Mouse (Mus musculus): Measurements from ENCODE around the gene Pole3. TPM values are rescaled to one million over a fixed set of nuclear protein-coding genes. Genes with fewer than 3 reads are reported as not detected.

Gene Pole3
- polyA plus RNA-seq, 1 experiment from 2014 or later = 75.3 TPM

DNA sequence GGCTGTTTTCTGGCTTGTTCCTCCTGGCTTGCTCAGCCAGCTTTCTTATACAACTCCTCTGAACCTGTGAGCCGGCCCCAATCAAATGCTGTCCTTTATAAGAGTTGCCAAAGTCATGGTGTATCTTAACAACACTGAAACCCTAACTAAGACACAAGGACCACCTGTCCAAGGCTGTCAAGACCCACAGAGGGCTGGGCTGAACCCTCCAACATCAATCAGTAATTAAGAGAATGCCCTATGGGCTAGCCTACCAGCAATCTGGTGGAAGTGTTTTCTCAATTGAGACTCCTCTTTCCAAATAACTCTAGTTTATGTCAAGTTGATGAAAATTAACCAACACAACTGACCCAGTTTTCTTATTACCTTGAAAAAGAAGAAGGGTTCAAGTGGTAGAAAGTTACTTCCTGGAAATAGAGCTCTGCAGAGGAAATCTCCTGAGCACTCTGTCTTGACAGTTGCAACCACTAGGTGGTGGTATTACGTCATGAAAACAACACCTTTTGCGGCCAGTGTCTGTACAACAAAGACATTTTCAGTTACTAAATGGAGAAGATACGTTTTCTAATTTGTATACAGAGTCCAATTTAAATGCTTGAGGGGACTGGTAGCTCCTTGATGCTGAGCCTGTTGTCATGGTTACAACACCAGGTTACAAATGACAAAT lies 36.2 kb upstream of the Pole3 start:
- H3K27me3 ChIP-seq (replicated peaks; ENCODE audit: control insufficient read depth, insufficient read depth, low read length) = no peaks in the 10 kb centered on the region
- H3K36me3 ChIP-seq (ENCODE audit: control insufficient read depth, insufficient read depth, low read length) = no peaks in the 10 kb centered on the region
- H3K4me2 ChIP-seq (ENCODE audit: low read length) = no peak overlapping the region
- H3K4me1 ChIP-seq (replicated peaks; ENCODE audit: control insufficient read depth, insufficient read depth, low read length) = 0 out of 2 replicates have a peak, but pooled peaks cover 8% of the 10 kb centered on the region
- H3K27ac ChIP-seq (ENCODE audit: low read depth) = no peak overlapping the region
- no peaks in the 10 kb centered on the region for H3K9me3 ChIP-seq (ENCODE audit: control insufficient read depth, low read length)
- peak; percentile 56; the same call in 1 of the 2 replicates for ATAC-seq (replicated peaks; ENCODE audit: low FRiP score, low TSS enrichment, low read depth)
- peak; percentile 70 for DNase-seq (ENCODE audit: low spot score)
- 23% methylated on average over 4 of the region's 4 CpGs for WGBS
- no peak overlapping the region for H3K4me3 ChIP-seq (ENCODE audit: low read depth, low read length)
- no peak overlapping the region for H3K9ac ChIP-seq (ENCODE audit: low read length)

DNA sequence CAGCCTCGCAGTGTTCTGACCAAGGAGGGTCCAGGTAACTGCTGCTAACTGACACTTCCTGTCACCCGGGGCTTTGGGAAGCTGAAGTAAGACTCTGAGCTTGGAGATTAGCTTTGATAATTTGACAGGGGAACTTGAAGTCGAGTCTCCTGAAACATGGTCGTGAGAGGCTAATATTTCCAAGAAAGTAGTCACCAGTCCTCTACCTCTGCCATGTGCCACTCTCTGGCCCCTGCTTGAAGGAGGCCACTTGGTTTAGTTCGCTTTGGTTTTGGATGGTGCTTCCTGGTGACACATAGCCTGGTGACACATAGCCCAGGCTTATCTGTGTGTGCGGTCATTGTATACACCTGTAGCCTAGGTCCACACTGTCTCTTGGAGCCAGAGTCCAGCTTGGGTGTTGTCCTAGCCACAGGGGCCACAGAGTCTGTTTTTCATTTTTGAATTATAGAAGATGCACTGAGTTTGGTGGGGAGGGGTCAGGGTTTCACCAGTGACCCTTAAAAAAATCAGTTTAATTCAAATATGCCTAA lies 35.0 kb upstream of the Pole3 start, which contains the start of gene Rgs3:
Rgs3 (plus strand) TSS at position 51 of the 533 bp plus-strand sequence.
- ATAC-seq (replicated peaks; ENCODE audit: low FRiP score, low TSS enrichment, low read depth) (no peak), DNase-seq (ENCODE audit: low spot score) (no peak)
- Histone ChIP-seq H3K9me3 (ENCODE audit: control insufficient read depth, low read length) (no peaks in the 10 kb centered on the region), H3K36me3 (ENCODE audit: control insufficient read depth, insufficient read depth, low read length) (no peaks in the 10 kb centered on the region), H3K4me3 (ENCODE audit: low read depth, low read length) (no peak within 1 kb of the TSS), H3K9ac (ENCODE audit: low read length) (no peak within 1 kb of the TSS), H3K27ac (ENCODE audit: low read depth) (no peak within 1 kb of the TSS), H3K4me2 (ENCODE audit: low read length) (no peak within 1 kb of the TSS), H3K4me1 (replicated peaks; ENCODE audit: control insufficient read depth, insufficient read depth, low read length) (0 out of 2 replicates have a peak, but pooled peaks cover 1% of the 10 kb centered on the region), H3K27me3 (replicated peaks; ENCODE audit: control insufficient read depth, insufficient read depth, low read length) (no peaks in the 10 kb centered on the region)
- WGBS = 53% methylated on average over 6 of the region's 6 CpGs

DNA sequence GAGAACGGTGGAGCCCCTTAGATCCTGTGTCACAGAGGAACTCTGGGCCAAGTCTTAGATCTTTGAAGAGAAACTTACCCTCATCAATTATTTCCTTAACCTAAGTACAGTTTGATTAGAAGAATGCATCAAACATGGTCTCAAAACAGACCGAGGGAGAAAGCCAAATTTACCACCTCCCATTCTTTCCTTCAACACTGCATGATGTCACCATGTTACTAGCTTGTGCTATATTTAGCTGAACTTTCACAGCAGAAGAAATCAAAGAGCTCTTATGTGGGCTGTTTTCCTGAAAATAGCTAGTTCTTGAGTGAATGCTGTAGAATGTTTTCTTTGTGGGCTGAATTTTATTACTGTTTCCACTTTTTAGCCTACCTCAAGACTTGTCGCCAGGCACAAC lies 32.6 kb upstream of the Pole3 start:
- ATAC-seq (replicated peaks; ENCODE audit: low FRiP score, low TSS enrichment, low read depth) (no peak), DNase-seq (ENCODE audit: low spot score) (no peak)
- no peak overlapping the region for H3K4me3 ChIP-seq (ENCODE audit: low read depth, low read length)
- no peaks in the 10 kb centered on the region for H3K9me3 ChIP-seq (ENCODE audit: control insufficient read depth, low read length)
- 60% methylated on average over 3 of the region's 3 CpGs for WGBS
- H3K27ac ChIP-seq (ENCODE audit: low read depth) = no peak overlapping the region
- no peaks in the 10 kb centered on the region for H3K4me1 ChIP-seq (replicated peaks; ENCODE audit: control insufficient read depth, insufficient read depth, low read length)
- H3K36me3 ChIP-seq (ENCODE audit: control insufficient read depth, insufficient read depth, low read length) = no peaks in the 10 kb centered on the region
- no peaks in the 10 kb centered on the region for H3K27me3 ChIP-seq (replicated peaks; ENCODE audit: control insufficient read depth, insufficient read depth, low read length)
- no peak overlapping the region for H3K4me2 ChIP-seq (ENCODE audit: low read length)
- no peak overlapping the region for H3K9ac ChIP-seq (ENCODE audit: low read length)

DNA sequence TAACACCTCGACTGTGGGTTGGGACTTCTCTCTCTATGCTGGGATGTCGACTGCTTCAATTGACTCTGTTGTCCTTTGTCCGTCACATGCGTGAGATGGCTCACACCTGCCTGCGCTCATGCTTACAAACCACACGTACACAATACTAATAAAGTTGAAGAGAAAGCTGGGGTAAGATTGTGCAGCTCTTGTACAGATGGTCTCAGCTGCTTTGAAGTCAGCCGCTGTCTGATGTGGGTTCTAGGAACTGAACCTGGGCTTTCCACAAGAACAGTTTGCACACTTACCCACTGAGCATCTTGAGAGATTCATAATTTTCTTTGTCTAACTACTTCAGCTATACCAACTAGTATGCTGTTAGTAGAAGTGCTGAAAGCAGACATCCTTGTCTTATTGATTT lies 27.1 kb upstream of the Pole3 start:
- Histone ChIP-seq H3K27me3 (replicated peaks; ENCODE audit: control insufficient read depth, insufficient read depth, low read length) (no peaks in the 10 kb centered on the region), H3K27ac (ENCODE audit: low read depth) (no peak overlapping the region), H3K4me3 (ENCODE audit: low read depth, low read length) (no peak overlapping the region), H3K9ac (ENCODE audit: low read length) (no peak overlapping the region), H3K9me3 (ENCODE audit: control insufficient read depth, low read length) (no peaks in the 10 kb centered on the region), H3K4me2 (ENCODE audit: low read length) (no peak overlapping the region), H3K36me3 (ENCODE audit: control insufficient read depth, insufficient read depth, low read length) (no peaks in the 10 kb centered on the region), H3K4me1 (replicated peaks; ENCODE audit: control insufficient read depth, insufficient read depth, low read length) (no peaks in the 10 kb centered on the region)
- no peak for ATAC-seq (replicated peaks; ENCODE audit: low FRiP score, low TSS enrichment, low read depth)
- WGBS = 79% methylated on average over 7 of the region's 7 CpGs
- no peak for DNase-seq (ENCODE audit: low spot score)

DNA sequence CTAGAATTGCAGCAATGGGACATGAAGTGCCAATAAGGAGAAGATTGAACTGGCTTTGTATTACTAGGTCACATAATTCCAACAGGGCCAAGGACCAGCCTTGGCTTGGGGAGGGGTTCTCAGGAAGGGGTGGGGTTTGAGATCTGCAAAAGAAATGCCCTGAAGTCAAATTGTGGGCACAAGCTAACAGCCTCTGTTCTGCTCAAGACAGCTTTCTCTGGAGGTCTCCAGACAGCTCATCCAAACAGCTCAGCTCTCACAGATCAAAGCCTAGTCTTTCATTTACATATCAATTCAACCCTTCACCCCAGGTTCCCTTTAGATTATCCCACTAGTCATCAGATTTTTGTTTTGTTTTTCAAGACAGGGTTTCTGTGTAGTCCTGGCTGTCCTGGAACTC lies 19.9 kb upstream of the Pole3 start:
- Histone ChIP-seq H3K4me2 (ENCODE audit: low read length) (no peak overlapping the region), H3K36me3 (ENCODE audit: control insufficient read depth, insufficient read depth, low read length) (no peaks in the 10 kb centered on the region), H3K4me1 (replicated peaks; ENCODE audit: control insufficient read depth, insufficient read depth, low read length) (no peaks in the 10 kb centered on the region), H3K27ac (ENCODE audit: low read depth) (no peak overlapping the region), H3K9me3 (ENCODE audit: control insufficient read depth, low read length) (no peaks in the 10 kb centered on the region), H3K27me3 (replicated peaks; ENCODE audit: control insufficient read depth, insufficient read depth, low read length) (no peaks in the 10 kb centered on the region), H3K4me3 (ENCODE audit: low read depth, low read length) (no peak overlapping the region), H3K9ac (ENCODE audit: low read length) (no peak overlapping the region)
- ATAC-seq (replicated peaks; ENCODE audit: low FRiP score, low TSS enrichment, low read depth) (no peak), DNase-seq (ENCODE audit: low spot score) (no peak)

DNA sequence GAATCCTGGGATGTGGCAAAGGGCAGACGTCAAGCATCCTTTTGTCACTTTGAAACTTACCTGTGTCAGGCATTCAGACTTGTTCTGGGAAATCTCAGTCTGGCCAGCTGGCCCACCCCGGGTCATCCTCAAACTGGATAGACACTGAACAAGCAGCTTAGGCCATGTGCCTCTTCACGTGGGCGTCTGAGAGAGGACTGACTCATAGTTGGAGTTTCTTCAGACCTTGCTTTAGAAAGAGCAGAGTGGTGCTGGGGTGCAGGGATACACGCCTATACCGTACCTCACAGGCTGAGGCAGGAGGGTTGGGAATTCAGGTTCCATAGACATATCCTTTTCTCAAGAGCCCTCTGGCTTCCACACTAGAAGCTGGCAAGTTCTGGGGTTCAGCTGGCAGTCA lies 18.9 kb upstream of the Pole3 start:
- no peak overlapping the region for H3K4me3 ChIP-seq (ENCODE audit: low read depth, low read length)
- WGBS = 81% methylated on average over 6 of the region's 6 CpGs
- DNase-seq (ENCODE audit: low spot score) (no peak), ATAC-seq (replicated peaks; ENCODE audit: low FRiP score, low TSS enrichment, low read depth) (no peak)
- no peak overlapping the region for H3K27ac ChIP-seq (ENCODE audit: low read depth)
- no peaks in the 10 kb centered on the region for H3K9me3 ChIP-seq (ENCODE audit: control insufficient read depth, low read length)
- H3K4me2 ChIP-seq (ENCODE audit: low read length) = no peak overlapping the region
- H3K36me3 ChIP-seq (ENCODE audit: control insufficient read depth, insufficient read depth, low read length) = no peaks in the 10 kb centered on the region
- no peaks in the 10 kb centered on the region for H3K4me1 ChIP-seq (replicated peaks; ENCODE audit: control insufficient read depth, insufficient read depth, low read length)
- H3K27me3 ChIP-seq (replicated peaks; ENCODE audit: control insufficient read depth, insufficient read depth, low read length) = no peaks in the 10 kb centered on the region
- H3K9ac ChIP-seq (ENCODE audit: low read length) = no peak overlapping the region

DNA sequence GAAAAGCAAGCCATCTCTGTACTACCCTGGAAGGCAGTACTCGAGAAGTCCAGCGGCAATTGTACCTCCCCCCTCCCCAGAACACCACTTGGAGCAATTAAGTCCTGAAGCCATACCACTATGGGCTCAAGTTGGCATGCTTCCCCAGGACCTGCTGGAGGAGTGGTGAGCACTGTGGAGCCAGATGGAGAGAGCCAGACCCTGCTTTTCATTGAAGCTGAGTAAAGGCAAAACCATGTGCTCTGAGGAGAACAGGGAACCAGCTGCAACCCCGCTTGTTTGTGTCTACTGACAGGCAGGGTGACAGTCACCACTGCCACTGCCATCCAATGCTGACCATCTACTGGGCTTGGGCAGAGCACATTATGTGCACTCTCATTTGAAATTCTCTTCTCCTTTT lies 16.9 kb upstream of the Pole3 start:
- WGBS = 83% methylated on average over 3 of the region's 3 CpGs
- no peaks in the 10 kb centered on the region for H3K9me3 ChIP-seq (ENCODE audit: control insufficient read depth, low read length)
- DNase-seq (ENCODE audit: low spot score) = no peak

DNA sequence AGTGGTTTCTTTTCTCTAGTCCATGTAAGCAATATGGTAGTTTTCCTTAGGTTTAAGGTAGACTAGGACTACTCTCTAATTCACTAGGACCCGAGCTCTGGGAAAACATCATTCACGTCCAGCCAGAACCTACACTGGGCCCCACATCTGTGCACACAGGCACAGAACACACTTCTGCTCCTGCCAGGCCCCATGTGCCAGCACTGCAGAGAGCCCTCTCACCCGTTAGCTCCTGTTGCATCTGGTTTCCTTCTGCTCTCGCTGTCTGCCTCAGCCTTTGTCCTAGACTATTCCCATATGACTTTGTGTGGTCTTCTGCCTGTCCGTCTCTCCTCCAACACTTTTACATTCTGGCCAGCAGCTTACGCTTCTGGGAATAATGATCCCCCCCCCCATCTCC lies 8.9 kb upstream of the Pole3 start:
- DNase-seq (ENCODE audit: low spot score) = no peak
- H3K27me3 ChIP-seq (replicated peaks; ENCODE audit: control insufficient read depth, insufficient read depth, low read length) = no peaks in the 10 kb centered on the region
- no peak for ATAC-seq (replicated peaks; ENCODE audit: low FRiP score, low TSS enrichment, low read depth)
- no peaks in the 10 kb centered on the region for H3K36me3 ChIP-seq (ENCODE audit: control insufficient read depth, insufficient read depth, low read length)
- no peak overlapping the region for H3K9ac ChIP-seq (ENCODE audit: low read length)
- peaks cover 5% of the 10 kb centered on the region; the same call in 1 of the 2 replicates for H3K4me1 ChIP-seq (replicated peaks; ENCODE audit: control insufficient read depth, insufficient read depth, low read length)
- no peak overlapping the region for H3K4me3 ChIP-seq (ENCODE audit: low read depth, low read length)
- H3K4me2 ChIP-seq (ENCODE audit: low read length) = no peak overlapping the region
- no peak overlapping the region for H3K27ac ChIP-seq (ENCODE audit: low read depth)
- WGBS = 55% methylated on average over 6 of the region's 6 CpGs
- no peaks in the 10 kb centered on the region for H3K9me3 ChIP-seq (ENCODE audit: control insufficient read depth, low read length)

More for the DNA sequence above, 16.9 kb upstream of the Pole3 start:
- H3K36me3 ChIP-seq (ENCODE audit: control insufficient read depth, insufficient read depth, low read length) = no peaks in the 10 kb centered on the region
- no peaks in the 10 kb centered on the region for H3K4me1 ChIP-seq (replicated peaks; ENCODE audit: control insufficient read depth, insufficient read depth, low read length)
- no peak overlapping the region for H3K4me2 ChIP-seq (ENCODE audit: low read length)
- no peaks in the 10 kb centered on the region for H3K27me3 ChIP-seq (replicated peaks; ENCODE audit: control insufficient read depth, insufficient read depth, low read length)
- H3K4me3 ChIP-seq (ENCODE audit: low read depth, low read length) = no peak overlapping the region
- H3K27ac ChIP-seq (ENCODE audit: low read depth) = no peak overlapping the region
- no peak overlapping the region for H3K9ac ChIP-seq (ENCODE audit: low read length)
- no peak for ATAC-seq (replicated peaks; ENCODE audit: low FRiP score, low TSS enrichment, low read depth)

DNA sequence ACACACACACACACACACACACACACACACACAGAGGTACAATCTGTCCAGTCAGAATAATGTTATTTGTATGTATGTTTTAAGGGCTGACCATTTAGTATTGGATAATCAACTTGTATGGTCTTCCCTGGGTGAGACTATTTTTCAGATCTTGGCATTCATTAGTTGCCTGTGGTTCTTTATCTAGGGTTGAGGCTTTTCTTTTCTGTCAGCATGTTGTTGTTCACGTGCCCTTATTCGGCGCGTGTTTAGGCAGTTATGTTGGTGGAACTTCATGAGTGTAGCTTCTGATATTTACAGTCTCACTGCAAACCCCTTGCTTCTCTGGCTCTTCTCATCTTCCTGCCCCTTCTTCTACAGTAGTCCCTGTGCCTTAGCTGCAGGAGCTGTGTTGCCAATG lies 2.8 kb upstream of the Pole3 start:
- H3K9me3 ChIP-seq (ENCODE audit: control insufficient read depth, low read length) = no peaks in the 10 kb centered on the region
- H3K36me3 ChIP-seq (ENCODE audit: control insufficient read depth, insufficient read depth, low read length) = peaks cover 13% of the 10 kb centered on the region
- peaks cover 12% of the 10 kb centered on the region; the same call in 1 of the 2 replicates for H3K4me1 ChIP-seq (replicated peaks; ENCODE audit: control insufficient read depth, insufficient read depth, low read length)
- H3K4me2 ChIP-seq (ENCODE audit: low read length) = no peak overlapping the region
- no peak overlapping the region for H3K9ac ChIP-seq (ENCODE audit: low read length)
- DNase-seq (ENCODE audit: low spot score) (no peak), ATAC-seq (replicated peaks; ENCODE audit: low FRiP score, low TSS enrichment, low read depth) (no peak)
- H3K4me3 ChIP-seq (ENCODE audit: low read depth, low read length) = no peak overlapping the region
- no peak overlapping the region for H3K27ac ChIP-seq (ENCODE audit: low read depth)
- 79% methylated on average over 4 of the region's 4 CpGs for WGBS
- H3K27me3 ChIP-seq (replicated peaks; ENCODE audit: control insufficient read depth, insufficient read depth, low read length) = no peaks in the 10 kb centered on the region

Measured in intestine, embryonic 14.5 days (tissue).